Comparison of ENCODE assay signal across 8 mouse cellular contexts in genomic region chr8:110716075-110716474, GRCm38 (mm10). TPM values are rescaled to one million over a fixed set of nuclear protein-coding genes. Genes with fewer than 3 reads are reported as not detected.
DNase-seq lines count a peak whose midpoint lies in the region; ATAC-seq lines count a peak whose summit lies in the region.

No protein-coding gene starts in this region.

- WGBS in forebrain, embryonic 13.5 days: 61% methylated on average over 4 of the region's 4 CpGs
- WGBS in forebrain, embryonic 11.5 days: 78% methylated on average over 4 of the region's 4 CpGs
- 56% methylated on average over 4 of the region's 4 CpGs for WGBS in intestine, embryonic 15.5 days
- 41% methylated on average over 4 of the region's 4 CpGs for WGBS in neural tube, embryonic 15.5 days

- H3K9ac ChIP-seq in forebrain, embryonic 13.5 days: no peak overlapping the region
- no peak overlapping the region; the same call in 1 of the 2 replicates for H3K9ac ChIP-seq in forebrain, embryonic 11.5 days (ENCODE audit: low read length)
- no peak overlapping the region for H3K9ac ChIP-seq in intestine, embryonic 15.5 days
- H3K9ac ChIP-seq in neural tube, embryonic 15.5 days (replicated peaks): no peak overlapping the region

- intact Hi-C loops in left cerebral cortex, postnatal 36 days (cut with DNase I): no loop called here

- no peak overlapping the region for H3K4me3 ChIP-seq in forebrain, embryonic 13.5 days
- H3K4me3 ChIP-seq in forebrain, embryonic 11.5 days (ENCODE audit: low read depth, low read length): no peak overlapping the region
- H3K4me3 ChIP-seq in brown adipose tissue, adult 24 weeks (ENCODE audit: insufficient read depth, low read depth, low read length): no peak overlapping the region
- H3K4me3 ChIP-seq in intestine, embryonic 15.5 days (replicated peaks): no peak overlapping the region
- H3K4me3 ChIP-seq in neural tube, embryonic 15.5 days (replicated peaks): no peak overlapping the region

- peaks cover 47% of the 10 kb centered on the region for H3K36me3 ChIP-seq in forebrain, embryonic 13.5 days (ENCODE audit: poor library complexity, severe bottlenecking)
- peaks cover 2% of the 10 kb centered on the region; the same call in 1 of the 2 replicates for H3K36me3 ChIP-seq in forebrain, embryonic 11.5 days (ENCODE audit: control insufficient read depth, insufficient read depth, low read length)
- peaks cover 3% of the 10 kb centered on the region; the same call in 1 of the 2 replicates for H3K36me3 ChIP-seq in intestine, embryonic 15.5 days
- peaks cover 28% of the 10 kb centered on the region for H3K36me3 ChIP-seq in neural tube, embryonic 15.5 days

- peak; percentile 41; the same call in 1 of the 2 replicates for ATAC-seq in forebrain, embryonic 13.5 days
- no peak for ATAC-seq in forebrain, embryonic 11.5 days (replicated peaks; ENCODE audit: low FRiP score)
- peak; percentile 17 for ATAC-seq in intestine, embryonic 15.5 days
- ATAC-seq in neural tube, embryonic 15.5 days (ENCODE audit: low FRiP score): peak; percentile 37

- H3K4me1 ChIP-seq in forebrain, embryonic 13.5 days: peaks cover 44% of the 10 kb centered on the region
- peaks cover 8% of the 10 kb centered on the region; the same call in 1 of the 2 replicates for H3K4me1 ChIP-seq in forebrain, embryonic 11.5 days (replicated peaks; ENCODE audit: control insufficient read depth, insufficient read depth, low read length)
- H3K4me1 ChIP-seq in brown adipose tissue, adult 24 weeks (ENCODE audit: control insufficient read depth, insufficient read depth, insufficient read length, low read length): peaks cover 35% of the 10 kb centered on the region
- H3K4me1 ChIP-seq in intestine, embryonic 15.5 days (replicated peaks): peaks cover 57% of the 10 kb centered on the region
- H3K4me1 ChIP-seq in neural tube, embryonic 15.5 days: peaks cover 63% of the 10 kb centered on the region

- no peak for DNase-seq in forebrain, embryonic 11.5 days (ENCODE audit: low spot score)
- peak; percentile 57 to 78 for DNase-seq in frontal cortex, postnatal 14 days (ENCODE audit: low spot score in 2 of 2)
- peak; percentile 63 to 72 for DNase-seq in left cerebral cortex, postnatal 36 days (ENCODE audit: low spot score in 2 of 2)
- no peak for DNase-seq in thymus, postnatal 4 days

- H3K4me2 ChIP-seq in forebrain, embryonic 13.5 days: no peak overlapping the region
- no peak overlapping the region for H3K4me2 ChIP-seq in forebrain, embryonic 11.5 days (ENCODE audit: low read depth, low read length, severe bottlenecking)
- H3K4me2 ChIP-seq in intestine, embryonic 15.5 days (replicated peaks): no peak overlapping the region
- no peak overlapping the region for H3K4me2 ChIP-seq in neural tube, embryonic 15.5 days

- H3K9me3 ChIP-seq in forebrain, embryonic 13.5 days (replicated peaks): no peaks in the 10 kb centered on the region
- H3K9me3 ChIP-seq in forebrain, embryonic 11.5 days (ENCODE audit: control insufficient read depth, low read length): no peaks in the 10 kb centered on the region
- no peaks in the 10 kb centered on the region for H3K9me3 ChIP-seq in intestine, embryonic 15.5 days
- H3K9me3 ChIP-seq in neural tube, embryonic 15.5 days (replicated peaks): no peaks in the 10 kb centered on the region

- peak overlapping the region; percentile 76 for H3K27ac ChIP-seq in forebrain, embryonic 13.5 days
- H3K27ac ChIP-seq in forebrain, embryonic 11.5 days (ENCODE audit: low read depth, low read length): no peak overlapping the region
- H3K27ac ChIP-seq in brown adipose tissue, adult 24 weeks (replicated peaks; ENCODE audit: low read depth, low read length): peak overlapping the region; percentile 68
- peak overlapping the region; percentile 67 for H3K27ac ChIP-seq in intestine, embryonic 15.5 days
- peak overlapping the region; percentile 72 for H3K27ac ChIP-seq in neural tube, embryonic 15.5 days (replicated peaks)

- H3K27me3 ChIP-seq in forebrain, embryonic 13.5 days: no peaks in the 10 kb centered on the region
- no peaks in the 10 kb centered on the region for H3K27me3 ChIP-seq in forebrain, embryonic 11.5 days (ENCODE audit: control insufficient read depth, insufficient read depth, low read length)
- no peaks in the 10 kb centered on the region for H3K27me3 ChIP-seq in intestine, embryonic 15.5 days (replicated peaks)
- H3K27me3 ChIP-seq in neural tube, embryonic 15.5 days (replicated peaks): no peaks in the 10 kb centered on the region

RNA-seq across cellular contexts. Expression of gene Mtss1l, which starts 5.2 kb away (rescaled TPM):
- polyA plus RNA-seq in forebrain, embryonic 13.5 days (2015; fragmentation: Nextera tagmentation; extraction: Ambion mirVana): 11.1 and 11.5 TPM in 2 replicates
- 15.8 and 17.6 TPM in 2 replicates for polyA plus RNA-seq in forebrain, embryonic 11.5 days (2014; fragmentation: Nextera tagmentation; extraction: Ambion mirVana)
- polyA plus RNA-seq in brown adipose tissue, adult 24 weeks (2012; ENCODE audit: insufficient read depth, insufficient read length, missing spikeins): 7.1 and 10.8 TPM in 2 replicates
- polyA plus RNA-seq in intestine, embryonic 15.5 days (2015; fragmentation: Nextera tagmentation; extraction: Ambion mirVana): 8.0 and 9.6 TPM in 2 replicates
- total RNA-seq in left cerebral cortex, postnatal 36 days (2021): 100 to 1,000 TPM; 196 to 205 TPM
- polyA plus RNA-seq in neural tube, embryonic 15.5 days (2015; fragmentation: Nextera tagmentation; extraction: Ambion mirVana): 21.2 and 31.8 TPM in 2 replicates

Comparison
In these comparisons a context has a peak if more than half of its experiments do, and no peak if none do; other contexts are left out.
1. DNase-seq: peak in frontal cortex, postnatal 14 days (2 of 2) and left cerebral cortex, postnatal 36 days (2 of 2); none in forebrain, embryonic 11.5 days (single experiment) and thymus, postnatal 4 days (single experiment).